Mouse (Mus musculus): ENCODE data around the gene Plac8.

DNA sequence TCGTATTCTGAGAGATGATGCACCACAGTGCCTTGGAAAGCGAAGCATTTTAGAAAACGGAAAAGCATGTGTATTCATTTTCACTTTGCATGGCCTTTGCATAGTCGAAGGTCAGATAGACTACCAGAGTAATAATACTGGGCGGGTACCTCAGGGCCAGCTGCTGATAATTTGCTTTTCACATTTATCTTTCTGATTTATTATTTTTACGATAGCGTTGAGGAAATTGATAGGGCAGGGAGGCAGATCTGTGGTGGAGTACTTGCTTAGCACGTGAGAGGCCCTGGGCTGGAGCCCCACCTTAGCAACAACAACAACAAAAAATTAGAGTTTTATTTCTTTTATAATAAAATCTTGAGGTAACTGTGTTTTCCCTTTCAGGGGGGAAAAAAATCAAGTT lies 3.9 kb downstream of the Plac8 start:
- no peak for TF ChIP-seq CTCF (IDR thresholded peaks at IDR 0.05; ENCODE audit: insufficient read depth, low read depth, low read length)
- no peak for TF ChIP-seq POLR2A (IDR thresholded peaks at IDR 0.05; ENCODE audit: insufficient read depth, low read depth, low read length)
